Mouse (Mus musculus): ENCODE measurements at regions not wholly inside any gene's neighbourhood (a gene's known extent, or its start where the extent isn't known, plus 50 kb on each side); places are given as distances from the start of the nearest gene placed in this dataset.

DNA sequence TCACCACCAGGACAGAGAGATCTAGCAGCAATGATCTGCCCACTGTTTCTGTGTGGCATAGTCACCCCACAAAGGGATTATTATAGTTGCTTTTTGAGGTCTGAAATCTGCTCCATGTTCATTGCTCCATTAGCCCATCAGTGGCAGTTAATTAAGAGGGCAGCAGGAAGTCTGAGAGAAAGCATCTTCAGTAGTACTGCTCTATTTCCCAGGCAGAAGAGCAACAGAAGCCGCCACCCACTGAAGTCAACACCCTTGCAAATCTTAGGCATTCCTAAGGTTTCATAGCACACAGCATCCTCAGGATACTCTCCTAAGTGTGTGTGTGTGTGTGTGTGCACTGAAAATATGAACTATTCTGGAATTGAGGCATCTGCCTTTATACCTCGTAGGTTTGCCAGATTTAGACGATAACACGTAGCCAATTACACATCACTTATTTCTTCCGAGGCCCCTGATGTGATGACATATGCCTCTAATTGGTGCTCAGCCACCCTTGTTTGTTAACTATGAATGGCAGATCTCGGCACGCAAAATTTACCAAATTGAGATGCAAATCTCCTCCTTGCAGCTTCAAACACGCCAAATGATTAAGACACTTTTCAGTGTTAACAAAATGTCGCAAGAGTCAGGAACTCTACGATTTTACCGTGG lies 161.0 kb upstream of the Lyplal1 start:
- no peak for TF ChIP-seq CTCF (IDR thresholded peaks at IDR 0.05; ENCODE audit: low read depth)
- no peak for TF ChIP-seq EP300 (optimal IDR thresholded peaks at IDR 0.05)
